Mouse (Mus musculus) kidney, adult 9 months (tissue): ENCODE results near the gene Hoxa4.

ENCODE experiments used
- DNase-seq: peaks from one replicate; pipeline ENCODE4 v3.0.0; 2022

Gene Hoxa4

DNA sequence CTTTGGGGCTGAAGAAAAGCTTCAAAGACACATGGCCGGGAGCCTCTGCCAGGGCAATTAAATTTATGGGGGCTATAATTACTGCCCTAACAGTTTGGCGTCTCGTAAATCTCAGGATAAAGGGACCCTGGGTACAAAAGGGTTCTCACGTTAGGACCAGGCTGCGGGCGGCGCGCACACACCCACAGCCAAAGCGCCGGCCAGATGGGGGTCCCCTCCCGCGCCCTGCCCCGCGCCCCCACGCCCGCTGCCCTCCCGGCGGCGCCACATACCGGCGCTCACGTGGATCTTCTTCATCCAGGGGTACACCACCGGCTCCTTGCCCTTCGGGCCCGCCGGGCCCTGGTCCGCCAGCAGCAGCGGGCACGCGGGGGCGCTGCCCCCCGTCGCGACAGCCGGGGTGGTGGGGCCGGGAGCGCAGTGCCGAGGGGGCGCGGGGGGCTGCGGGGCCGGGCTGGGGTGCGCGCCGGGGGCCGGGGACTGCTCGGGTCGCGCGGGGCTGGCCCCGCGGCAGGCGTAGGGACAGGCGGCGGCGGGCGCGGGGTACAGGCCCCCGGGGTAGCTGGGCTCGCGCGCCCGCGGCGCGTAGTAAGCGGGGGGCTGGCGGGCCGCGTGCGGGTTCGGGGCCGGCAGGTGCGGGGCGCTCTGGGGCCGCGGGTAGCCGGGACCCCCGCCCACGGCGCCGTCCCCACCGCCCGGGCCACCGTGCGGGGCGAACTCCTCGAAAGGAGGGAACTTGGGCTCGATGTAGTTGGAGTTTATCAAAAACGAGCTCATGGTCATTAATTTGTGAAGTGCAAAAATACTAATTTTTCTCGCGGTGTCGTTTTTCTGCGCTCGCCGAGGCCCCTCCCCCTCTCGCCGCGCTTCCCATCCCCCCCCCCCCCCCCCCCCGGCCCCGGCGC lies at the start of gene Hoxa4:
Hoxa4 (minus strand) TSS at position 848 of the 905 bp plus-strand sequence.
- DNase-seq: no peak

DNA sequence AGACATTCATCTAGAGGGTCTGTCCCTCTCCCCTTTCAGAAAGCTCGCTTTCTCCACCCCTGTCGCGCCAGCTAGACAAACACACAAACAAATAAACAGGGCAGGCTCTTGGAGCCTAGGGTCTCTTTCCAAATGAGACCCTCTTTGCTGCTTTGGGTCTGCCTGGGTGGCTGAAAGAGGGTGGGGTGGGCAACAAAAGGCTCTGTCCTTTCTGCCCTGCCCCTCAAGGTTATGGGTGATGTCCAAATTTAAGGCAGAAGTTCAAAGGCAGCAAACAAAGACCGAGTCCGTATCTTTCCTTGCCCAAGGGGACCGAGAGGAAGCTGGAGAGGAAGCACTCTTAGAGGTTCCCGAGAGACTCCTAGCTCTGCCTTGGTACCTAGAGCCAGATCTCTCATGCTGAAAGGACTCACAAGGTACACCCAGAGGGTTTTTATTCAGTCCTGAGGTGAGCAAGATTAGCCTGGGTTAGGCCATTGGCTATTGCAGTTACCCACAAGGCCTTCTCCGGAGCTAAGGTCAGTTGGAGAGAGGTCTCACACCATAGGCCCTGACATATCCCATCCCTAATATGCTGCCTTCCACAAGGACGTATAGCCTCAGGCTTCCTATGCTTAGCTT lies 49.6 kb upstream of the Hoxa4 start:
- DNase-seq: no peak

DNA sequence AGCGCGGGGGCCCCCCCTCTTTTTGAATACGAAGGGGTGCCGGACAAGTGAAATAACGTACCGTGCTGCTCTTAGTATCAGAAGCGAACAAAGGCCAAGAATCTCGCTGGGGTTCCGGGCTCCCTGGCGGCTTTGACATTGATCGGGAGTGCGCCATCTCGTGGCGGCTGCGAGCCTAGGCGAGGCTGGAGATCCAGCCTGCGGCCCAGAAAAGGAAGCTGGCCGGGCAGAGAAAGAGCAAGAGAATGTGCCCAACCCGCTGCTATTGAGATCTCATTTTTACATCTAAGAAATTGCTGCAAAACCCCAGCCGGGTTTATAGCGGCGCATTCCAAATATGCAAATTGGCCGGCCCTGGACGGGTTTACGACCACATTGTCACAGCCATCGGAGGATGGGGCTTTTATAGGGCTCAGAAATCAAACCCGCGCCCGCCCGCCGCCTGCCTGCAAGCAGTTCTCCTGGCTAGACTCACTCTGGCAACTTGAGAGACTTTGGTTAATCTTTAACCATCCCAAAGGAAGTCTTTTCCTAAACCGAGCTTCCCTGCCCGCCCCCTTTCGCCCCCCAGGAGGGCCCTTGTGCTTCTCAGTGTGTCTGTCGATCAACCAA lies 48.9 kb upstream of the Hoxa4 start, which contains the start of gene Hoxa10:
Hoxa10 (minus strand) TSS at position 466 of the 612 bp plus-strand sequence.
- DNase-seq: peak; percentile 94

DNA sequence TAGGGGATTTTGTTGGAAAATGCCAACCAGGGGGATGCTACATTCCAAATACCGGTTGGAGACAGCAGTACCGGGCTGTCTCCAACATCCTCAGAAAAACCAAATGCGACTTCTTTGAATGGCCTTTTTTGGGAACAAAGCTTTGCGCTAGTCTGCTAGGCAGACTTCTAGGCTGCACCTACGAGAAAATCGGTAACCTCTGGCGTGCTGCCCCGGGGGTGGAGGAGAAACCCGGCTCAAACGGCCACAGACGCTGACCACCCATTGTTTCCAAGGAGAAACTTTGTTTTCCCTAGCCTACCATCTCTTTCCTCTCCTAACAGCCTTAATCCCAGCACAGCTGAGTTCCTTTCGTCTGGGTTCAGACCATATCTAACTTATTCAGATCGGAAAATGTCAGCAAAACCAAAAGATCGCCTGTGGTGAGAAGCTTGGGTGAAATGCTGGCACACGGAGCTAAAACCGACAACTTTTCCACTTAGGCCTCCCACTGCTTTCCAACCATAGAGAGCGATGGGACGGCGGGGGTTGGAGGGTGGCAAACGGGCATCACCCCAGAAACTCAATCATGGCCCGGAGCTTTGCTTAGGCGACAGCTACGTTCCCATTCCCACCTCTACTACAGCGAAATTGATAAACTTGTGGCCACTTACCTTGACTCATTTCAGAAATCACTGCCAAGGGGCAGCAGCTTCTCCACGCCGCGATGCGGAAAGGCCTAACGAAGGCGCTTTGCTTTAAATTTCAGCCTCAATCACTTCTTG lies 48.3 kb upstream of the Hoxa4 start:
- peak; percentile 49 for DNase-seq

DNA sequence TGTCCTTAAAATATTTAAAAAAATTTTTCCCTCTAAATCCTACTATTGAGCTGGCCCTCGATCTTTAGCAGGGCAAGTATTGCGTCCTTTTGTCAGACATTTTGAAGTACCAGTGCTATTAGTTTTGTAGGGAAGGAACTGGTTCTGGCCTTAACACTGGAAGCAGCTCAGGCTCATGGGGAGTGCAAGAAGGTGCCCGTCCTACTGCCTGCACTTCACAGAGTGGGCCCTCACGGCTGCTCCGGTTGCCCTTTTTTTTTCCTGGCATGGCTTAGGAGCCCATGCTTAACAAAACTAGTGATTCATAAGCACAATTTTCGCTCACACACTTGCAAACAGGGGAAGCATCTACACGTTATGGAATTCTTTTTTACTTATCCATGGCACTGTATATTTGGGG lies 47.4 kb upstream of the Hoxa4 start:
- peak; percentile 44 for DNase-seq

DNA sequence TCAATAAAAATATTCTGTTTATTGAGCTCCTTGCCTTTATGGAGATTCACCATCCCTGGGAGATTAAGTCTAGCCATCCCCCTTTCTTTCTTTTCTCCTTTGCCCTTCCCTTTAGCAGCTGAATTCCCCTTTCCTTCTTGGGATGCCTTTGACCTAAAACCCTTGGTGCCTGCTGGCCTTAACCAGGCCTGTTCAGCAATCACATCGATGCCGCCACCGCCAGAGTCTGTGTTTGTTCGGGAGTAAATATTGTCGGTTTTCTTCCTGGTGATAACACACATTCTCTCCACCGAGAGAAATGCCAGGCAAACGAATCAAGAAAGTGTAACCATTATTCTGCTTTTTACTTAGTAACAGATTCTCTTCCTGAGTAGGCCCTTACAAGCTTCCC lies 46.6 kb upstream of the Hoxa4 start:
- DNase-seq: peak; percentile 41

DNA sequence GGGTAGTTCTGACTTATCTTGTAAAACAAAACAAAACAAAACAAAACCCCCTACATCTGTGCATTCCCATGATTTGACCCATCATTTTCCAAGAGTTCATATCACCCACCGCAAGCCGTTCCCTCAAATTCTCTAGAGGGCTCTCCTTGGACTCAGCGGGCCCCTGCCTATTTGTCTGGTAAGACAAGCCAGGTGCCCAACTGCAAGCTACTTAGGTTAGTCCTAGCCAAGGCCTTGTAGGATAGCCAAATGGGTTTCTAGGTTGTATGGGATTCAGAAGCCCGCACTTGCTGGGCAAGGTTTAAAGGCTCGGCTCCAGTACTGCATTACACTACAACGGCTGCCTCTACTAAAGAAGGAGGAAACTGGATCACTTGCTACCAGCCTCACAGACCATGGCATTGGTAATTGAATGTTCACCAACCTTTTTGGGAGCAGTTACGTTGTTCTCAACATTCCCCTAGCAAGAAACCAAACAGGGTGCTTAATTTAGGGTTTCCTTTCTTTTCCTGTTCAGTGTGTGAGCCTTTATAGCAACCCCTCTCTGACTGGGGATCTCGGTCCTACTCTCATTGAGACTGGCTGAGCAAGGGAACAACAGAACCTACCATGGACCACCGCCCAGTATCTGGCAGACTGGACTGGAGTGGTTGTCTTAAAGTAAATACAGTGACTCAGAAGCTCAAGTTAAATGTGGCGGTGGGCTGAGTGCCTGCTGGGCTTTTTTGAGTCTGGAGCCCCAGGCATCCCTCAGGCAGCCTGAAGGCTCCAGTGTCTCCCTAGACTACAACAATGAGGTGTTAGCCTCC lies 46.0 kb upstream of the Hoxa4 start:
- peak; percentile 30 for DNase-seq

DNA sequence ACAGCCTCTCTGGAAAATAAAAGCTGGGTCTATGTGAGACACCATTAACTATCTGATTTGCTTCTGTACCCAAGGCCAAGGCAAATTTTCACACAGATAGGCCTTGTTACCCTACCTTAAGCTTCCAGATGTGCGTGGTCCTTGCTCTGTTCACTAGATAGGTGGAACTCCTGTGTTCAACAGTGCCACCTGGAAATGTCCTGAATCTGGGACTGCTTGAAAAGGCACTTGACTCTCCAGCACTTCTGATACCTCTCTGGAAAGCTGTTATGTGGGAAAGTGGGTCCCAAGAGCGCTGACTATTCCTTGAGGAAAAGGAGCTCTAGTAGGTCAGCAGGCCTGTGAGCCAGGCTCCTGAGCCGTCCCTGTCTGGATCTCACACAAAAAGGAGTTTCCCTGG lies 45.3 kb upstream of the Hoxa4 start:
- peak; percentile 27 for DNase-seq

DNA sequence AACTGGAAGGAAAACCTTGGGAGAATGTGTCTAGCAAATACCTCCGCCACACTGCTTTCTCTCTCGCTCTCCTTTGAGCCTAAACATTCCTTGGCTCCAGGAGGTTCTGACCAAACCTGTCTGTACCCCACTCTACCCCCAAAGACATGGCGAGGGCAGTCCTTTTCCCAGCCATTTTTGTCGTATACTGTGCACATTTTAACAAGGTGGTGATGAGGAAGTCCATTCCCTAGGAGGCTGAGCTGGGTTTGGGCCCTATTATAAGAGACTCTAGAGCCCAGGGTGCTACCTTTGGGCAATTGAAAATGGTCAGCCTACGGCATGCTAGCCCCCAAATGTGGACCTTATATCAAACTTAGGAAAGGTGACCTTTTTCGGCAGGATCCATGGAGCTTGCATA lies 44.3 kb upstream of the Hoxa4 start:
- DNase-seq: no peak

DNA sequence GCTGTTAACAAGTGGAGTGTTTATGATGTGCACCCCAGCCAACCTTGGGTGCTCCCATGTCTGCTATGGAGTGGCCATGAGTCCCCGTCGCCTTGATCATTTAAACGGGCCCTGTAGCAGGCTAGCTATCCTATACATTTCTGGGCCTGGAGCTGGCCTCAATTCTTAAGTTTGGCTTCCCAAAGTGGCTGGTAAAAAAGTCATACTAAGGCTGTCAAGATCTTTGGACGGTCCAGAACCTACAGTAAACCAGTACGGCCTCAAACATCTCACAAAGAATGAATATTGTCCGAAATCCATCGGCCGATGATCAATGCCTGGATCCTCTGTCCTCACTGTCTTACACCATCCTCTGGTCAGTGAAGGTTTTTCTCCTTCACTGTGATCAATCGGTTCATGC lies 43.7 kb upstream of the Hoxa4 start:
- no peak for DNase-seq

DNA sequence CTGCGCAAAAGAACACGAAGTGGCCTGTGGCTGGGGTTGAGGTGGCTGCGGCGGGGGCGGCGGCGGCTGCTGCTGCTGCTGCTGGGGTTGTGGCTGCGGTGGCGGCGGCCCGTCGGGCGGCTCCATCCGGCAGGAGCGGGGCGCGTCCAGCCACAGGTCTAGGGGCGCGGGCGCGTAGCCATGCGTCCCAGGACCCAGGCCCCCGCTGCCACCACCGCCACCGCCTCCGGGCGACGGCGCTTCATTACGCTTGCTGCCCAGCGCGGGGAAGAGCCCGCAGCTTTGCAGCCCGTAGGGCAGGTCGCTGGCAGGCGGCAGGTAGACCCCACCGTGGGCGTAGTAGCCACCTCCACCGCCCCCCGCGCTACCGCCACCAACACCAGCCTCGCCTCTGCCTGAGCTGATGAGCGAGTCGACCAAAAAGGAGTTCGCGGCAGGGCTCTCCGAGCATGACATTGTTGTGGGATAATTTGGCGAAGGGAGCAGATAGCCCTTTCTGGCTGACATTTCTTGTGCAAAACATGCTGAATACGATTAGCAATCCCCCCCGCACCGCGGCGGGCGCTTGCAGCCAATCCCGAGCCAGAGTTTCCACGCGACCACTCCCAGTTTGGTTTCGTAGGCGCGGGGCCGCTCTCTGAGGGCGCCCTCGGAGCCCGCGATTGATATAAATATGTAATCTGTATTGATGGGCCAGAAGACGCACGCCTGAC lies 43.0 kb upstream of the Hoxa4 start:
- peak; percentile 81 for DNase-seq

DNA sequence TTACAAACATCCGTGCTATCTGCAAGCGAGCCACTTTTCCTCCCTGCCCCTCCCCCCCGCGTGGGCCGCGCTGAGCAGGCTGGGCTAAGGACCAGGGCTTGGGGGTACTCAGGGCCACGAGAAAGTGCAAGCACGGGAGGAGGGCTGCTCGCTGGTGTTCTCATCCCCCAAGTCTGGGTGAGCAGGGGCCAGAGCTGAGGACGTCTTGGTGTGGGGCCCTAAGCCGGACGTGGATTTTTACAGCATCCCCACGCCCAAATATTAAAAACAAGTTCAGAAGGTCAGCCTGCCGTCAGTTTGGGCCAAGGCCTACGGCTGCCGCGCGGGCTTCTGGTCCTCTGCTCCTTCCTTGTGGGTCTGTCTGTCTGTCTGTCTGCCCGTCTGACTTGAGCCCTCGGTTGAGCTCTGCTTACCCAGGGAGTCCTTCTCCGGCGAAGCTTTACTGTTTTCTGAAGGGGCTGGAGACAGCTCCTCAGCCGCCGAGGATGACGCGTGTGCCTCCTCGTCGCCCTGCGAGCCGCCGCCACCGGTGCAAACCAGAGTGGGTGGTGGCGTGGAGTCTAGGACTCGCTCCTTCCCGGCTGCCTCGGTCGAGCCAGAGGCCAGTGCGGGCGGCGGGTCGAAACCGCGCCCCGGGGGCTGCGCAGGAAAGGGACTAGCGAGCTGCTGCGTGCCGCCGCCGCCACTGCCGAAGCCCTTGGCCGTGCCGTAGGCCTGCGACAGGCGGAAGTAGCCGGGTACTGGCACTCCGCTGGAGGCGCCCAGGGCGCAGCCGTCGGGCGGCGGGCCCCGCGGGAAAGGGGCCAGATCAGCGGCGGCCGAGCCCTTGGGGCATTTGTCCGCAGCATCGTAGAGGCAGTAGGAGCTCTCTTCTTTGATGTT lies 42.2 kb upstream of the Hoxa4 start:
- peak; percentile 91 for DNase-seq

DNA sequence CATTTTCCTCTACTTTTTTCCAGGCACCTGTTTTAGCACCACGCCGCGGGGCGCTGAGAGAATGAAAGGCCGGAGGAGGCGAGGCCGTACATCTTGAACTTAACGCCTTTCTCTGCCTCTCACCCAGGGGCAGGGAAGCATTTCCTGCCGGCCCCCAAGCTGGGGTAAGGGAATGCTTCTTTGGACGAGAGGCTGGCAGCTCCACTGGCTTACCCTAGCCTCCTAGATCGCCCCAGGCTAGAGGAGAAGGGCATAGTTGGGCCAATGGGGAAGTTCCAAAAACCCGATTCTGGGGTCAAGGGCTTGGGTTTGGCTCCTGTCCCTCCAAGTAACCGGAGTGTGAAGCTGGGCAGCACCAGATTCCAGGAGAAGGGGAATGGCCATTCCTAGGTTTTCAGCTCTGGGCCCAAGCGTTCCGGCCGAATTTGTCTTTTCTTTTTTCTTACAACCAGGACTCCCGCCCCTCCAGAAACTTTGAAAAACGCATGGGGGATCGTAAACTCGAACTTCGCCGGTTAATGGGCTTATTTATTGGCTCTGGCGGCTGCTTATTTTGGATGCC lies 41.5 kb upstream of the Hoxa4 start:
- DNase-seq: no peak

DNA sequence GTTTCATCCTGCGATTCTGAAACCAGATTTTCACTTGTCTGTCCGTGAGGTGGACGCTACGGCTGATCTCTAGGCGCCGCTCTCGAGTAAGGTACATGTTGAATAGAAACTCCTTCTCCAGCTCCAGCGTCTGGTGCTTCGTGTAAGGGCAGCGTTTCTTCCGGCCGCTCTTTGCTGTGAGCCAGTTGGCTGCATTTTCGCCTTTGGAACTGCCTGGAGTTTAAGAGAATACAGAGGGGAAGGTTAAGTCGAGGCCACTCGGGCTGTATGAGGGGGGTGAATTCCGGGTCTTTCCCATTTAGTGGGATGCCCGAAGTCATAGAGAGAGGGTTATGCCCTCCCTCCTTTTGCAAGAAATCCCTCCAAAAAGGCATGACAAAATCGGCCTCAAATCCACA lies 41.0 kb upstream of the Hoxa4 start:
- peak; percentile 78 for DNase-seq

DNA sequence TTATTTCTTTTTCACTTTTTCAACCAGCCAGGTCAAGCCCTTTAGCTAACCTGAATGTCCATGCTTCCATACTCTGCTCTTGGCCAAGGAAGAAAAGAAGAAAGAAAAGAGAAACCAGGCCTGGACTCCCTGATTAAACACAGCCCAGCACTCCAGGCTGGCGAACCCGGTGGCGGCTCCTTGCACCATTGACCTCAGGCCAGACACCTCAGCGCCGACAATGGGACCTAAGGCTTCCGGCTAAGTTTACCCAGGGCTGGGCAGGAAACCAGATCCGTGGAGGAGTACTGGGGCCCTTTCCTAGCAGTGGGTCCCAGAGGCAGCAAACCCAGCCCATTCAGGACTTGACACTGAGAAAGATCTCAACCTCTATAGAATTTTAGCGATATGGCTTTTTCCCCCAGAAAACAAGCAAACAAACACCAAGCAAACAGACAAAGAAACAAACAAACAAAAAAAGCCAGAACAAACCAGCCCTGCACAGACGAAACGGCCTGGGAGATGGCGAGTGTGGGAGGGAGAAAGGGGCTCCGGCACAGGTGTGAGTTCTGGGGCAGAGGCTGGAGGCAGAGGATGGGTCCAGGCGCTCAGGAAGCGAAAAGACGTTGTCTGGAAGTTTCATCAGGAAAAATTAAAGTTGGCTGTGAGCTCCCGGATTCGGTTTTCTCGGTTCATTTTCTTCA lies 40.5 kb upstream of the Hoxa4 start:
- peak; percentile 71 for DNase-seq

DNA sequence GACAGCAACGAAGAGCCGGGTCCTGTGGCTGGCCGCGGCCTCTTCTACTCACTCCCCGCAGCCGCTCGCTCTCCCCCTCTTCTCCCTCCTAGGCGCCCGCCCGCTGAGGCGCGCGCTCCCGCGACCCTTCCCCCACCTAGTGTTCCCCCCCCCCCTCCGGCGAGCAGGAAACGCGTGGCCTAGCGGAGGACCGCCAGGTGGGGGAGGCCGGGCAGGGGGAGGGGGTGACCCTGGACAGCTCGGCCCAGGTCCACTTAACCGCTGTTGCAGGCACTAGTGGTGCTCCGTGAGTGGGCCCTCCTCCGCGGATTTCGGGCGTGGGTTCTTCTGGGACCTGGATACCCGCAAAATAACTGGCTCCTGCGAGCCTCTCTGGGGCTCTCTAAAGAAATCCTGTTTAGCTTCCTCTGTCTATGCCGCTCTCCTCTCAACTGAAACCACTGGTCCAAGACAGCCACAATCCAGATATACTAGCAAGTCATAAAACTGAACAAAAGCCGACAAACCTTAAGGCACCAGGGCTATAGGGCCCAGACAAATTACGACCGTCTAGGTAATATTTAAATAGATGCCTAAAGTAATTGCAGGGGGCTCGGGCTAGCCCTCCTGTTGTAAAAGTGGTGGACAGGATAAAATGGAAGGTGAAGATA lies 39.1 kb upstream of the Hoxa4 start, which contains the start of gene Hoxa9:
Hoxa9 (minus strand) TSS at position 574 of the 650 bp plus-strand sequence.
- peak; percentile 68 for DNase-seq

DNA sequence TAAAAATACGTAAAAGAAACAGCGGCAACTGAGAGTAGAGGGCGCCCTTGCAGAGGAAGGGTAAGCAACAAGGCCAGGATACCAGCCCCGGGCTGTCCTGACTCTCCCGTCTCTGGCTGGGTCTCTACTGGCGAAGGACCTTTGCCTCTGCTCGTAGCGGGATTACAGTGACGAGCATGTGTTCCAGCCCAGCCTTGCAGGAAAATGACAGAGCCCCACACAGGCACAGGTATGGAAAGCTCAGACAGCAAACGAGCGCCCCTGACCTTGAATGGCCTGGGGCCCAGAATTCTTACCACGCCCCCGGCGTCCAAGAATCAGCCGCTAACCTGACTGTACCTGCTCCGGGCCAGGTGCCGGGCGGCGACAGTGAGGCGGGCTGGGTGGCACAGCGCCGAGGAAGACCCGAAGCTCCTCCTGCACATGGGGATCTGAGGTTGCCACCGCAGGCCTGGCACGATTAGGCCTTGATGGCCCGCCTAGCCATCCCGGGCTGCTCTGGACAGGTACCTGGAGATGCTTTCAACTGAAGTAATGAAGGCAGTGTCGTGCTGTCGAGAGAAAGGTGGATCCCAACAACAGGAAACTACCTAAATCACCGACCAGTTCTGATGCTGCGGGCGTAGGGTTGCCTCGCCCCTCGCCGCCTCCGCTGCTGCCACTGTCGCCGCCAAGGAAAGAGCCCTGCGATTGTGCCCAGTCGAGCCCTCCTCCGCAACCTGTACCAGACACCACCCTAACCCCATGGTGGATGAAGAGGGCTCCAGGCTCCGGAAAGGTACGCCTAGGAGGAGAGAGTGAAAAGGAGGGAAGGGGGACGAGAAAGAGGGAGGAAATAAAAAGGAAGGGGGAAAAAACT lies 38.2 kb upstream of the Hoxa4 start:
- peak; percentile 90 for DNase-seq
